Mouse (Mus musculus) mouse embryonic stem cell (cell line): ENCODE measurements around the gene Acbd3.

Experiments
- in situ Hi-C, 2 experiments: fragments of 300-500 bp; cut with MboI; formaldehyde crosslinking; loops; 1 replicate in 1 of 2; 3 replicates in 1 of 2; pipeline ENCODE4 v1.14.3; 2019 to 2020; ENCODE audit warnings: low sequenced_read_pairs in 2 of 2, low pct_unique_long_range_greater_than_20kb in 1 of 2, mixed read lengths in 1 of 2; ENCODE audit not compliant: unreplicated experiment in 1 of 2

The Acbd3 gene

GRCm38 (mm10) chr1:180776494-180776893, 50.7 kb downstream of the Acbd3 start:
- in situ Hi-C loops, result no loop called here

GRCm38 (mm10) chr1:180777289-180777659, 51.4 kb downstream of the Acbd3 start:
- in situ Hi-C loops, result no loop called here

GRCm38 (mm10) chr1:180777660-180778402, 52.0 kb downstream of the Acbd3 start:
- in situ Hi-C loops, result no loop called here

GRCm38 (mm10) chr1:180778403-180778754, 52.5 kb downstream of the Acbd3 start:
- in situ Hi-C loops, result no loop called here

GRCm38 (mm10) chr1:180778941-180779340, 53.1 kb downstream of the Acbd3 start:
- in situ Hi-C loops, result no loop called here

- in situ Hi-C loops, result no loop called here
Measured at GRCm38 (mm10) chr1:180780291-180780690, 54.4 kb downstream of the Acbd3 start.

GRCm38 (mm10) chr1:180781250-180781649, 55.4 kb downstream of the Acbd3 start:
- in situ Hi-C loops, result no loop called here

GRCm38 (mm10) chr1:180782906-180783579, 57.2 kb downstream of the Acbd3 start:
- in situ Hi-C loops, result no loop called here

- in situ Hi-C loops, result no loop called here
Measured at GRCm38 (mm10) chr1:180783580-180783928, 57.7 kb downstream of the Acbd3 start.

GRCm38 (mm10) chr1:180791821-180792480, 66.1 kb downstream of the Acbd3 start:
- in situ Hi-C loops, result no loop called here

- in situ Hi-C loops, result no loop called here
Measured at GRCm38 (mm10) chr1:180792814-180793213, 67.0 kb downstream of the Acbd3 start.

GRCm38 (mm10) chr1:180793445-180794117, 67.7 kb downstream of the Acbd3 start:
- in situ Hi-C loops, result no loop called here

- in situ Hi-C loops, result no loop called here
Measured at GRCm38 (mm10) chr1:180794170-180794569, 68.3 kb downstream of the Acbd3 start.

GRCm38 (mm10) chr1:180798660-180799059, 72.8 kb downstream of the Acbd3 start:
- in situ Hi-C loops, result no loop called here

- in situ Hi-C loops, result no loop called here
Measured at GRCm38 (mm10) chr1:180799253-180799652, 73.4 kb downstream of the Acbd3 start.

GRCm38 (mm10) chr1:180800022-180800421, 74.2 kb downstream of the Acbd3 start:
- in situ Hi-C loops, result no loop called here

- in situ Hi-C loops, result no loop called here
Measured at GRCm38 (mm10) chr1:180800814-180801213, 75.0 kb downstream of the Acbd3 start.

GRCm38 (mm10) chr1:180801466-180801994, 75.7 kb downstream of the Acbd3 start:
- in situ Hi-C loops, result no loop called here
